Mouse (Mus musculus) CD4-positive naive resting alpha-beta T cell, adult 76 days (primary cell): ENCODE results near the gene Lama4. TPM values are rescaled to one million over a fixed set of nuclear protein-coding genes. Genes with fewer than 3 reads are reported as not detected.

ENCODE experiments used
- total RNA-seq: library from RNA; stranded (reverse); gene quantifications from one replicate; pipeline ENCODE4 v1.2.4, GENCODE M21; 2023

Lama4 gene
- total RNA-seq, result 0.12 TPM

GRCm38 (mm10) chr10:38965075-38965781, at the start of gene Lama4:
Gene Lama4, plus strand, starts transcription at chr10:38965515.

GRCm38 (mm10) chr10:39133462-39134310, 168.4 kb downstream of the Lama4 start, which contains the start of the genes Fam229b and Tube1:
Gene Fam229b, minus strand, starts transcription at chr10:39133914.
Gene Tube1, plus strand, starts transcription at chr10:39133976.

Other genes starting within 250 kb of the Lama4 start
- gene Rfpl4b, start 143.7 kb upstream of the Lama4 start, total RNA-seq, result not detected
- gene Fam229b, start 168.4 kb downstream of the Lama4 start, total RNA-seq, result not detected
- 5.5 TPM for gene Tube1, start 168.5 kb downstream of the Lama4 start, total RNA-seq
- gene Ccn6, start 198.3 kb downstream of the Lama4 start, total RNA-seq, result not detected